Mouse (Mus musculus) T-cell, adult 66 days (primary cell): ENCODE measurements around the gene Secisbp2l. TPM values are rescaled to one million over a fixed set of nuclear protein-coding genes. Genes with fewer than 3 reads are reported as not detected.

Source experiments
- total RNA-seq, 2 experiments: library from RNA; stranded (reverse); gene quantifications; 3 replicates in 1 of 2; 4 replicates in 1 of 2; pipeline ENCODE4 v1.2.4; 2023

Secisbp2l gene
- total RNA-seq = 10 to 100 TPM; 45.8 to 47.9 TPM

GRCm38 (mm10) chr2:125782719-125783109 is at the start of gene Secisbp2l:
TSS of gene Secisbp2l (minus strand) at chr2:125782870.

GRCm38 (mm10) chr2:125724086-125724430 is 58.6 kb downstream of the Secisbp2l start, which contains the start of gene Shc4:
TSS of gene Shc4 (minus strand) at chr2:125724148.

Other genes starting within 250 kb of the Secisbp2l start
- gene Cep152, start 157.8 kb downstream of the Secisbp2l start, total RNA-seq = 10 to 100 TPM; 21.3 to 21.8 TPM
- 10 to 100 TPM; 39.2 to 44.2 TPM for gene Eid1, start 109.8 kb downstream of the Secisbp2l start, total RNA-seq
- gene Shc4, start 58.7 kb downstream of the Secisbp2l start, total RNA-seq = under 1 TPM; 0.30 to 0.38 TPM
- 10 to 100 TPM; 35.1 to 41.5 TPM for gene Galk2, start 76.2 kb upstream of the Secisbp2l start, total RNA-seq
- 10 to 100 TPM; 74.5 to 78.4 TPM for gene Cops2, start 76.3 kb upstream of the Secisbp2l start, total RNA-seq